Mouse (Mus musculus): ENCODE data around the gene Sash1.
A peak's percentile ranks its signal among the peaks of the same experiment; 100 is the strongest.

Gene Sash1

DNA sequence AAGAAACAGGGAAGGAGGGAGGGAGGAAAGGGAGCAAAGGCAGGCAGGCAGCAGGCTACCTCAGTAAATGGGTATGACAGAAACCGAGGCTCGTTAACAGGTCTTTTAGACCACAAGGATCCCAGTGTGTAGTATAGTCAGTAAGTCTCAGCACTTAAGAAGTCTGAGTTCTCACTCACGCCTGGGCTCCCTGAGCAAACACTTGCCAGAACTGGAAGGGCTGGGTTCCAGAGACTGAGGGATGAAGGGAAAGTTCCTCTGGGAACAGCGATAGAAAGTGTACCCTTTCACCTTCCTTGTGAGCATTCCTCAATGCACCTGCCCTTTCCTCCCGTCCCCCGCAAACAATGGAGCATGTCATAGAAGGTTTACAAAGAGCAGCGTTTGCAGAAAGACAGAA, 16.5 kb upstream of the Sash1 start:
- no peak for DNase-seq (ENCODE audit: low read depth, low spot score)

DNA sequence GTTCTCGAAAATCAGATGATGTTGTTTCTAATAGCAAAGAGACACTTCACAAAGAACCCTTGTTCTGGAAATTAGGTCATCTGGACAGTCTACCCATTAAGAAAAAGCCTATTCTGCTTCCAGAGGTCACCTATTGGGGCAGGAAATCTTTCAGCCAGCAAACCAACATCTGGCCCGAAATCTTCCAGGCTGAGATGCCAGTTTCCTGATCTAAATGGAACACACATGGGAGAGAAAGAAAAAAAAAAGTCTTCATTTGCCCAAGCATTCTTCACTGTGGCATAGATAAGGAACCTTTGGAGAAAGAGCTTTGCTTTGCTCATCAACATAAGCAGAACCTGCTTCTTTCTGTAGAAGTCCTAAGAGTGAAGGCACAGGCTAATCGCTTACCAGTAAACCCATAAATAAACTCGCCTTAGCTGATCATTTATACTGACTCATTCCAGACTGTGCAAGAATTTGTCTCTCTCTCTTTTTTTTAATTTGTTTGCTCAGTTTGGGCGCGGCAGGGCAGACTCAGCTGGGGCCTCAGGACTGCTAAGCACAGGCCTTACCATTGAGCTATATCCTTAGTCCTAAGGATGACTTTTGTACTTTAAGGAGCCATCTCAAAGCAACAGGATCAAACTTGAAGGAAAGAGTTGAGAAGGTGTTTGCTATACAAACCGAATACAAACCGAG, 13.1 kb upstream of the Sash1 start:
- DNase-seq (ENCODE audit: low read depth, low spot score) = no peak

DNA sequence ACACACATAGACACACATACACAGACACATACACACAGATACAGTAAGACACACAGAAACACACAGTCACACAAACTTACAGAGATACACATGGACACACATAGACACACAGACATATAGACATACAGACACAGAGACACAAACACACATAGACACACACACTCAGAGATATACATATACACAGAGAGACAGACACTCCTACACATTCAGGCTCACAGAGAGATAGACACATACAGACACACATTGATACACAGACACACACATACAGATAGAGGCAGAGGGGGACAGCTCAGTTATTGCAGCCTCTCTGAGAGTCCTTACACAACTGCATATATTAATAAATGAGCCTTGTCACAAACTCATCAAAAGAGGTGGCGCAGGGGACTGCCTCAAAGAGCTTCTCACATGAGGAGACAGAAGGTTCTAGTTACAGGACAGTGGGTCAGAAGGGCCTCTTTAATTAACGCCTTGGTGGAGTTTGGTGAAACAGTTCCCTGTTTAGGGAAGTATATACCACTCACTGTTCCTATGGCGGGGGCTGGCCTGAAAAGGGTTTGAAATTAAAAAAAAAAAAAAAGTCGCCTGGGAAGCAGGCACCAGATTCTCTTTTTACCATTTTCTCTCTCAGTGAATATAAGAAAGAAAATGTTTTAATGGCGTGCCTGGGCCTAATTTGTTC, 12.4 kb upstream of the Sash1 start:
- DNase-seq (ENCODE audit: low read depth, low spot score) = no peak

DNA sequence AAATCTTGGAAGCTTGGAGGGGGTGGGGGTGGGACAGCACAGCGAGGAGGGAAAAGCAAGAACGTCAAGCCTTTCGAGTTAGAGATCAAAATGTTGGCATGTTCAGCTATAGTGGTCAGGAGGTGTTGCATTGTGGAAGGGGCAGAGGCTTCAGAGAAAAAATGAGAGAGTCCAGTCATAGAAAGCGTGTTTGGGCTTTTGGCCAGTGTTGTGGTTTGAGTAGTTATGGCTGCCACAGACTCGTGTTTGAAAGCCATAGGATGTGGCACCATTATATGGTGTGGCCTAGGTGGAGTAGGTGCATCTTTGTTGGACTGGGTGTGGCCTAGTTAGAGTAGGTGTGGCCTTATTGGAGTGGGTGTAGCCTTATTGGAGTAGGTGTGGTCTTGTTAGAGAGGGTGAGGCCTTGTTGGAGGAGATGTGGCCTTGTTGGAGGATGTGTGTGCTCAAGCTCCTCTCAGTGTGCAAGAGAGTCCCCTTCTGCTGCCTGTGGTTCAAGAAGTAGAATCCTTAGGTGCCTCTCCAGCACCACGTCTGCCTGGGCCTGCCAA, 9.2 kb upstream of the Sash1 start:
- no peak for DNase-seq (ENCODE audit: low read depth, low spot score)

DNA sequence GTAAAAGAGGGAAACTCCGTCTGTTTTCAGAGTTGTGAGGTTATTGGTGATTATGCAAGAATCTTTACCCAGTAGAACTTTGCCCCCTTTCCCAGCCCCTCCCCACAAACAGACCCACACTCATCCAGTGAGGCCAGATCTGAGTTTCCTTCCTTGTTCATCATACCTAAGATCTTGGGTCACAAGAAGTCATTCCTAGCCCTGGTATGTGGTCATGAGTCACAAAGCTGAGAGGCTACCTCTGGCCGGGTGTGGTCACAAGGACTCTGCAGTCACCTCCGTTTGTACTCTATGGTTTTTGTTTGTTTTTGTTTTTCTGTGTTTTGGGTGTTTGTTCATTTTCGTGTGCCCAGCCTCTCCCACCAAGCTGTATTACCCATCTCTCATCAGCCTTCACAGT, 4.6 kb upstream of the Sash1 start:
- no peak for DNase-seq (ENCODE audit: low read depth, low spot score)

DNA sequence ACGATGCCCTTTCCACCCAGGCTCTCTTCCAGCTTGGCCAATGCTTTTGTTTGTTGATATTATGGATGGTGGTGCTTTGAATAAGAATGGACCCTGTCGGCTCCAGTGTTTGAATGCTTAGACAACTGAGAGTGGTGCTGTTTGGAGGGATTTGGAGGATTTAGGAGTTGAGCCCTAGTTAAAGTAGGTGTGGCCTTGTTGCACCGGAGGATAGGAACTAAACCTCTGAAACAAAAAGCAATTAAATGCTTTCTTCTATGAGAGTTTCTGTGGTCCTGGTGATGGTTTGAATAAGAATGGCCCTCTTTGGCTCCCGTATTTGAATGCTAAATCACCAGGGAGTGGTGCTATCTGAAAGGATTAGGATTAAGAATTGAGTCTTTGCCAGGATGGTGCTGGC, 3.5 kb upstream of the Sash1 start:
- DNase-seq (ENCODE audit: low read depth, low spot score) = no peak

DNA sequence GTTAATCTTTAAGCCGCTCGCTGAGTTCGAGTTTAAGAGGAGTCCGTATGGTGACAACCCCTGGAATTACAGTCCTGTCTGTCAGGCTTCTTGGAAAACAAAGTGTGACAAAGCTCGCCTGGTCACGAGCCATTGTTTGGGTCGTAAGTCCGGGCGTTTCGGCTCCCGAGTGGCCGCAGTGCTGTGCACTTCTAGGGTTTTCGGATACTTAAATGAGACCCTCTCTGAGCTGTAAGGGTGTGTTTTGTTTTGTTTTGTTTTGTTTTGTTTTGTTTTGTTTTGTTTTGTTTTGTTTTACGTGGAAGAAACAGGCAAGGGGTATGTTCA, 621 bp upstream of the Sash1 start:
- no peak for DNase-seq (ENCODE audit: low read depth, low spot score)

DNA sequence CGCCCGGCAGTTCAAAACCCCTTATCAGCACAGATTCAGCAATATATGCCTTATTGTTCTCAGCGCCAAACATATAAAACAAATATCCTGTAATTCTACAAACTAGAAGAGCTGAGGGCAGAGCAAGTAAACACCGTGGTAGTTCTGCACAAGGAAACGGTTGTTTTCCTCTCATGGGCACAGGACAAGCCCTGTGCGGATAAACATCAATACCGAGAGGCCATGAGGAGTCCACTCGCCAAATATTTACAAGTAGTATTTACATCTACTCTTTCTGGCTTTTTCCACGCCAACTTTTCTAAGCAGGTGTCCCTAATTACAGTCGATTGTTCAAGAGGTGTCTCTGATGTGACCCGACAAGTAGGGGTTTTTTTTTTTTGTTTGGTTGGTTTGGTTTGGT, 669 bp downstream of the Sash1 start:
- DNase-seq (ENCODE audit: low read depth, low spot score) = no peak

DNA sequence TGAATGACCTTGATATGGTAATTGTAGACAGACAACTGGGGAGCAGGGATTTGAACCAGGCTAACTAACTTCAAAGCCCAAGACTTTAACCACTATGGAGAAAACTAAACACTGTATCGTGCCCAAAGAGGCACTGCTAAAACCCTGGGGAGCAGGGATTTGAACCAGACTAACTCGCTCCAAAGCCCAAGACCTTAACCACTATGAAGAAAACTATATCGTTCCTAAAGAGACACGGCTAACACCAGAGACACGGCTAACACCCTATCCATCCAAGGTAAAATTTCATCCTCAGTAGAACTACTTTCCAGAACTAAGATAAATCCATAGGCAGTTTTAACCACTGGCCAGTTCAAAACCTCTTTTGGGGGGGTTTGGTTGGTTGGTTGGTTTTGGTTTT, 1.3 kb downstream of the Sash1 start:
- no peak for DNase-seq (ENCODE audit: low read depth, low spot score)

DNA sequence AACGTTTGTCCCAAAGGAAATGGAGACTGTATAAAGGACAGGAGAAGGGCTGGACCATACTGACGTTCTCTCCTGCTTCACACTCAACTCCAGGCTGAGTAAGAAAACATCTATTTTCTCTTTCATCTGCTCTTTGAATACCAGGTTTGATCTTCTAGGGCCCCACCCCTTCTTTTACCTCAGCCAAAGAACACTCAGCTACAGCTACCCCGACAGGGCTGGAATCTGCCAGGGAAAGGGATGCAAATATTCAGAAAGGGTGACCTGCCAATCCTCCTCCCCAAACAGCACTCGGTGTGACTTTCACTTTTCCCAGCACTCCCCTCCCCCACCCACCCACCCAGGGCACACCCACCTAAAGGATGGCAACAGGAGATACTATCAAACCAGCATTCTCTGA, 2.2 kb downstream of the Sash1 start:
- DNase-seq (ENCODE audit: low read depth, low spot score) = no peak

DNA sequence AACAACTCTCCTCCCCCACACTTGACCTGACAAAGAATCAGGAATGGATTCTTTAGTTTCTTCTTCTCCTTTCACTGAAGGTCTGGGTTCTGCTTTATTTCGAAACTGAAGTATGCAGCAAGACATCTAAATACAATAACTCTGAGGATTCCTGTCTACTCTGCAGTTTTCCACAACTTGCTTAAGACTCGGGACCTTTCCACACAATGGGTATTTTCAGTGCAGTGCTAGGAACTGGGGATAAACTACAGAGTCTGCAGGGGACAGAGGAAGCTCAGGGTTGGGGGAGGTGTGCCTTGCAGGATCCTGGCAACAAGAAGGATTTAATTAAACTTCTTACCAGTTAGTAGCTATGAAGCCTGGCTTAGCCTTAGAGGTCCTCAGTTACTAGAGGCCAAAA, 4.1 kb downstream of the Sash1 start:
- DNase-seq (ENCODE audit: low read depth, low spot score) = no peak

DNA sequence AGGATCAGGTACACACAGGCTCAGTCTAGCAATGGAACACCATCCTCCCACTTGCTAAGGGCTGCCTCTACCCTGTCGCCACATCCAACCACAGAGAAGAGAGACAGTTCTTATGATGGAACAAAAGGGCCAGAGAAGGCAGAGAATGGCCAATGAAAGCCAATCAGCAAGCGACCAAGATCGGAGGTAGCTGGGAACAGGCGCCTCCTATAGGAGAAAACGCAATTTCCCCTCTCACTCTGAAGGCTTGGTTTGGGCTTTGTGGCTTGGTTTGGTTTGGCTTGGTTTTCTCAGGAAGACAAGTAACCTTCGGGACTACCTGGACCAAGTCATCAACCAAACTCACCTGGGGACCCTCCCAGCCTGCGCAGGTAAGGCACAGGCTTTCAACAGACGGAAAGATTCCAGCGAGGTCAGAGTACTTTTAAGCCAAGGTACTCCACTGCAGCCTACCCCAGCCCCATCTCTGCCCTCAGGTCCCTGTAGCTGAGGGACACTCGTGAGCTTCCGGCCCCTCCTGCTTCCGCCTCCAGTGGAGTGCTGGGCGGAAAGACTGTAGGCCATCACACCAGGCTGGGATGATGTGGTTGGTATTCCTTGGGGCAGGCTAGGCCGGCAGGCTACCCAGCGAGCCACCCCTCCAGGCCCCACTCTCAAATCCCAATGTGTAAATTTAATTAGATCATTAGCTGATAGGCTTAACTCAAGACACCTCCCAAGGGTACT, 4.8 kb downstream of the Sash1 start:
- no peak for DNase-seq (ENCODE audit: low read depth, low spot score)

DNA sequence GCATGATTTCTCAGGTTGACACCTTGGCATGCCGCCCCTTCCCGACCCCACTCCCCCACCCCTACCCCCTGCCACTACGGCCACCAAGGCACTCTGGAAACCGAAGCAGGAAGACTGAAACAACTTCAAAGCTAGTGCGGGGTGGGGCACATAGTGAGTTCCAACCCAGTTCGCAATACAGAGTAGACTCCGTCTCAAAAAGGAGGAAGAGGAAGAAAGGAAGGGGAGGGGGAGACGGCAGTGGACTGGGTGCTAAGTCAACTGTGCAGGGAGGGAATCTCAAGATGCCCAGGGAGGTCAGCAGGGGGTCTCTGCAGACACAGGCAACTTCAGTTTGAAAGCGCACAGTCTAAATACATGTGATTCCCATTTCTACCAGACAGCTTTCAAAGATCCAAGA, 7.0 kb downstream of the Sash1 start:
- DNase-seq (ENCODE audit: low read depth, low spot score) = no peak

DNA sequence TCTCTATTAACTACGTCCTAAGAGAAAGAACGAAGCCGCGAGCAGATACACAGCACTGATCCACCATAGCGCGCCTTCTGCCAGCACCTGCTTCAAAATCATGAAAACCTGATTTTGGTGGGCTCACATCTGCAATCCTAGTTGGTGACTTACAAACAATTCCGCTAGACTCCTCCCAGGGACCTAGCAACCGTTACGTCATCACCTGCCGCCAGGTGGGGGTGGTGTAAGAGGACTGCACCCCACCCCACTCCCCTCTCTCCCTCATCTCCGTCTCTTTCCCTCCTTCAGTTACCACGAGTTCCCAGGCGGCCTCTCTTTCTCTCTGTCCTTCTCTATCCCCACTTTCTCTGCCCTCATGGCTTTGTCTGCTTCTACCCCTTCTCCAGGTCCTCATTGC, 7.5 kb downstream of the Sash1 start:
- DNase-seq (ENCODE audit: low read depth, low spot score) = no peak

DNA sequence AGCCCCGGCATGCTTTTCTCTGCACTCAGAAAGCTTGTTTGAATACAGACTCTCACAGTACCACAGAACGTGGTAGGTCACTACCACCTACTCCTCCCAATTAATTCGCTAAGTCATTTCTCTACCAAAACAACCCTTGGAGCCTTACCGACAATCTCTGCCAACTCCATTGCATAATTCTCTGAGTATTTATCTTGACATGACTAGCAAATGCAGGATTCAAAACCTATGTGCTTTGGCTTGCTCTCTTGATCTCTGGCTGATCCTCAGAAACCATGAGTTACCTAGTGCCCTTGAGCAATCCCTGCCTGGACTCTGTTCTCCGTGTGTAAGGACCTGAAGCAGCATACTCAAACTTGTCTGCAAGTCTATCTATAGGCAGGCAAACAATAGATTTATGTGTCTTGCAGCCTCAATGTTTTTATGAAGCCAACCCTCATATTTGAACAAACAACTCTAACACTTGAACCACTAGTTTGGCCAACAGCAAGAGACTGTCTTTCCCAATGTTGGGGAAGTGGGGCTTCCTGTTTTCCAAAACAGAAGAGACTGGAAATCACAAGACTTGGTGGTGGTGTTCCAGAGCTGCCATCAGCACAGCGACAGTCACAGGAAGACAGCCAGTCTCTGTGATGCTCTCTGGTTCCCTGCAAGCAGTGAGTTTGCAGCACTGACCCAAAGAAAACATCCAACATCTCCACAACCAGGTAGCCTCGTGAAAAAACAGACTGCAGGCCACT, 12.1 kb downstream of the Sash1 start:
- DNase-seq (ENCODE audit: low read depth, low spot score) = peak; percentile 39

DNA sequence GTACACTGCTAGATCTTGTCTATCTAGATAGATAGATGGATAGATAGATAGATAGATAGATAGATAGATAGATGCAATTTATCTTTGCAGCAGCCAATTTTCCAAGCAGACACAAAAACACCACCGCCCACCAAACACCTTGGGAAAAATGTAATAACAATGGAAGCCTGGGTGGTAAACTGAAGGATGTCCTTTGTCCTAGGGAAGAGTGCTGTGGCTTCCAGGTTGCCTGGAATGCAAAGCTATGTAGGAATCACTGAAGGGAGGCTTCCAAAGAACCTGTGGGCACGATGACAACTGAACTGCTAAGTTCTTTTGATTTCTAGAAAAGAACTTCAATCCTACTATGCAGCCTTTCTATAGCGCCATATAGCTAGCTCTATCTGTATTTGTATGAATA, 13.1 kb downstream of the Sash1 start:
- DNase-seq (ENCODE audit: low read depth, low spot score) = no peak

DNA sequence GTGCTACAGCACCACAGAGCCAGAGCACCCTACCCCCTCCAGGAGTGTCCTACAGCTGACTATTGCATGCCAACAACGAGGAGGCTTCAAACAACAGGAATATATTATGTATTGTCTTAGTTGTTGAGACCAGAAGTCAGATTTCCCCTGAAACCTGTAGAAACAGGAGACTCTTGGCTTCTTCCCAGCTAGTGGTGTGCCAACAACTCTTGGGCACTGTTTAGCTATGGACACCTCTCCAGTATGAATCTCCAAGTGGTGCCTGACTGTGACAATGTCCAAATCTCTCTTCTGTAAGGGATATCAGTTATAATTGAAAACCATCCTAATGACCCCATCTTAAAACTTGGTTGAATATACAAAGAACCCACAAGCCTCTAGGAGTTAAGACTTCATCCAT, 13.9 kb downstream of the Sash1 start:
- no peak for DNase-seq (ENCODE audit: low read depth, low spot score)

DNA sequence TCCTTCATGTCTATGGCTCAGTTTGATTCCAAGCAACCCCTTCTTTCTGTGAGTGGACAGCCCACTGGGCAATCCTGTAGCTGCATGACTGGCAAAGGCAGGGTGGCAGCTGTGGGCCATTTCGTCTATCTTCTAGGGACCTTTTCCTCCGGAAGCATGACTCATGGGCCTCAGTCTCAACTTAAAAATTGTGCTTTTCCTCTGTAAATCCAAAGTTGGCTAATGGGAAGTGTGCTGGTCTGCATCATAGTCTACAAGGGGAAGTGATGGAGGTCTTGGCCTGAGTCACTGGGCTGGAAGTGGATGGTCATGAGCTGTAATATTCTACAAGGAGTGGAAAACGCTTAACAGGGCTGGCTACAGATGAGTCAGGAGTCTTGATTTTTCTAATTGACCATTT, 15.5 kb downstream of the Sash1 start:
- peak; percentile 32 for DNase-seq (ENCODE audit: low read depth, low spot score)

DNA sequence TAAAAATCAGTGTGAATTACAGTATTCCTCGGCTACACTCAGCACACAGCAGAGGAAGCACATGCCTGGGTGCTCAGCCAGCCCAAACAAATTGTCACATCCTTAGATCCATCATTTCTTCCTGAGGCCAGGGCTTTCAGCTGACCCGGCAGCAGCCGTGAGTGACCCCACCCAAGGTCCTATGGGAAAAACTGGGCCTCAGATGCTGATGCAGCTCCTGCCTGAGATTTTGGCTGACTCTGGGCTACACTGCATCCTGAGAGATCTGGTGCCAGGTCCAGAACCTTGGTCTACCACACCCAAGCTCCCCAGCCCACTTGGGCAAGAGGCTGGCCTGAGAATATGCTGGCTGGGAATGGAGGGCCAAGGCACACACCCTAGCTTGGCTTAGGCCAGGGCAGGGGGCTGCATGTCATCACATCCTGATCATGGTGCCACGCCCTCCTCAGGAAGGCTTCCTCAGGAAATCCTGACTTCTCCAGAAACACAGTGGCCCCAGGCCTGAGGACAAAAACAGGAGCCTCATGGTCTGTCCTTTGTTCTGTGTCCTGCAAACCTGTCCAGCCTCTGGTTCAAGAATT, 19.7 kb downstream of the Sash1 start:
- peak; percentile 76 for DNase-seq (ENCODE audit: low read depth, low spot score)

DNA sequence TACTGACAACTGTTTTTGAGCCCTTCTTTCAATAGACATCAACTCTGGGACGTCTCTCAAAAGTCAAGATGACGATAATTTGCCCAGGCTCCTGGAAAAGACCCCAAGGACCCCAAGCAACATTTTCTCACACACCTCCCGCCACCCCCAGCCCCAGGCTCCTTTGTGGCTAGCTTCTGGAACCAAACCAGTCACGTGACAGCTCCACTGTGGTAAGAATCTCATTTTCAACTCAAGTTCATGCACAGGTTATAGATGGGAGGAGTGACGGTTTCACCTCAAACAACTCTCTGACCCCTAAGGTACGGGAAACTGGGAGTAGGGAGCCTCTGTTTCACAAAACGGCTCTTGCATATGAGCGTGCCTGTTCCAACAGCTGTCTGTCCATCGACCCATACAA, 25.2 kb downstream of the Sash1 start:
- no peak for DNase-seq (ENCODE audit: low read depth, low spot score)

DNA sequence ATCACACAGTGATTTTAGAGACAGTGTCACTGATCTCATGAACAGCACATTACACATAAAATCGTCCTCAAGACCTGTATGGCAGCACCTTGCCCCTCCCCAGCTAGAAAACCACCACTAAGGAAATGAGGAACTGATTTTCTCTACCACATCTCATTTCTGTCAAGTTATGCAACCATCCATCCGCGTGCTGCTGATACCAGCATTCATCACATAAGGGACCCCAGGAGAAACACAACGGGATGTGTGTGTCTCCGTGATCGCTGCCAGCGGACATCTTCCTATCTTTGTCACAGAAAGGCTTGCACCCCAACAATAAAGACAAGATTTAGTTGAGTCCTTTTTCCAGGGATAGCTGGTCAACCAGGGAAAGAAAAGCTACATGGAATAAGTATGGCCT, 27.2 kb downstream of the Sash1 start:
- no peak for DNase-seq (ENCODE audit: low read depth, low spot score)

DNA sequence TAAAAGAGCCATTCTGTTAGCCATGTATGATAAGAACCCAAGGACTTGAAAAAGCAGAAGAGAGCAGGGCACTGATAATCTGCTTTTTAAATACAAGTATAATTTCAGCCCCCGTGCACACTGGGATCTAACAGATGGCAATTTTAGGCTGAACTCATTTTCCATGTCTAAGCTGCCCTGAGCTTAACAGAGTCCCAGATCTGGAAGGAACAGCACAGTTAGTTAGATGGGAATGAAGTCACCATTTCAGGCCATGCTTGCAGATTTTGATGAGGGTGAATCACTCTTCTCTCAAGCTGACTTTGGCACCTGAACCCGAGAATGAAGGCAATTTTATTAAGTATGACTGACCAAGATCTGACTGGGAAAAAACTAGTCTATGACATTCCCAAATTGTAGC, 28.9 kb downstream of the Sash1 start:
- DNase-seq (ENCODE audit: low read depth, low spot score) = no peak

Data from skeletal muscle tissue, adult 2 months (tissue).